Mouse (Mus musculus): ENCODE data around the gene Zc3h4.
A peak's percentile ranks its signal among the peaks of the same experiment; 100 is the strongest.

Zc3h4 gene

GRCm38 (mm10) chr7:16406978-16407377 lies 6.3 kb downstream of the Zc3h4 start:
- H3K36me3 ChIP-seq (ENCODE audit: control insufficient read depth, insufficient read depth, low read length, poor library complexity, severe bottlenecking), result peaks cover 2% of the 10 kb centered on the region; the same call in 1 of the 2 replicates
- no peak for DNase-seq (ENCODE audit: low read depth, low spot score)
- no peaks in the 10 kb centered on the region for H3K27me3 ChIP-seq (ENCODE audit: control insufficient read depth, insufficient read depth, low read length, poor library complexity, severe bottlenecking)

- H3K27me3 ChIP-seq (ENCODE audit: control insufficient read depth, insufficient read depth, low read length, poor library complexity, severe bottlenecking), result no peaks in the 10 kb centered on the region
- DNase-seq (ENCODE audit: low read depth, low spot score), result no peak
- no peaks in the 10 kb centered on the region for H3K36me3 ChIP-seq (ENCODE audit: control insufficient read depth, insufficient read depth, low read length, poor library complexity, severe bottlenecking)
Measured at GRCm38 (mm10) chr7:16411100-16411499, 10.4 kb downstream of the Zc3h4 start.

GRCm38 (mm10) chr7:16412220-16412896 lies 11.6 kb downstream of the Zc3h4 start:
- no peak for DNase-seq (ENCODE audit: low read depth, low spot score)
- H3K36me3 ChIP-seq (ENCODE audit: control insufficient read depth, insufficient read depth, low read length, poor library complexity, severe bottlenecking), result no peaks in the 10 kb centered on the region

GRCm38 (mm10) chr7:16412930-16413329 lies 12.2 kb downstream of the Zc3h4 start:
- DNase-seq (ENCODE audit: low read depth, low spot score), result no peak
- H3K36me3 ChIP-seq (ENCODE audit: control insufficient read depth, insufficient read depth, low read length, poor library complexity, severe bottlenecking), result no peaks in the 10 kb centered on the region

More at GRCm38 (mm10) chr7:16412220-16412896, 11.6 kb downstream of the Zc3h4 start:
- H3K27me3 ChIP-seq (ENCODE audit: control insufficient read depth, insufficient read depth, low read length, poor library complexity, severe bottlenecking), result no peaks in the 10 kb centered on the region

GRCm38 (mm10) chr7:16415426-16415825 lies 14.7 kb downstream of the Zc3h4 start:
- peaks cover 4% of the 10 kb centered on the region for H3K36me3 ChIP-seq (ENCODE audit: control insufficient read depth, insufficient read depth, low read length, poor library complexity, severe bottlenecking)
- no peak for DNase-seq (ENCODE audit: low read depth, low spot score)
- H3K27me3 ChIP-seq (ENCODE audit: control insufficient read depth, insufficient read depth, low read length, poor library complexity, severe bottlenecking), result no peaks in the 10 kb centered on the region

More at GRCm38 (mm10) chr7:16412930-16413329, 12.2 kb downstream of the Zc3h4 start:
- H3K27me3 ChIP-seq (ENCODE audit: control insufficient read depth, insufficient read depth, low read length, poor library complexity, severe bottlenecking), result no peaks in the 10 kb centered on the region

GRCm38 (mm10) chr7:16417141-16417771 lies 16.5 kb downstream of the Zc3h4 start:
- peaks cover 8% of the 10 kb centered on the region for H3K36me3 ChIP-seq (ENCODE audit: control insufficient read depth, insufficient read depth, low read length, poor library complexity, severe bottlenecking)
- no peaks in the 10 kb centered on the region for H3K27me3 ChIP-seq (ENCODE audit: control insufficient read depth, insufficient read depth, low read length, poor library complexity, severe bottlenecking)
- no peak for DNase-seq (ENCODE audit: low read depth, low spot score)

- no peaks in the 10 kb centered on the region for H3K27me3 ChIP-seq (ENCODE audit: control insufficient read depth, insufficient read depth, low read length, poor library complexity, severe bottlenecking)
Measured at GRCm38 (mm10) chr7:16418713-16419112, 18.0 kb downstream of the Zc3h4 start.

GRCm38 (mm10) chr7:16420493-16421118 lies 19.9 kb downstream of the Zc3h4 start:
- DNase-seq (ENCODE audit: low read depth, low spot score), result no peak
- Histone ChIP-seq H3K27me3 (ENCODE audit: control insufficient read depth, insufficient read depth, low read length, poor library complexity, severe bottlenecking) (no peaks in the 10 kb centered on the region), H3K36me3 (ENCODE audit: control insufficient read depth, insufficient read depth, low read length, poor library complexity, severe bottlenecking) (peaks cover 14% of the 10 kb centered on the region)

More at GRCm38 (mm10) chr7:16418713-16419112, 18.0 kb downstream of the Zc3h4 start:
- DNase-seq (ENCODE audit: low read depth, low spot score), result no peak
- peaks cover 10% of the 10 kb centered on the region for H3K36me3 ChIP-seq (ENCODE audit: control insufficient read depth, insufficient read depth, low read length, poor library complexity, severe bottlenecking)

- peaks cover 14% of the 10 kb centered on the region for H3K36me3 ChIP-seq (ENCODE audit: control insufficient read depth, insufficient read depth, low read length, poor library complexity, severe bottlenecking)
- no peak for DNase-seq (ENCODE audit: low read depth, low spot score)
- H3K27me3 ChIP-seq (ENCODE audit: control insufficient read depth, insufficient read depth, low read length, poor library complexity, severe bottlenecking), result no peaks in the 10 kb centered on the region
Measured at GRCm38 (mm10) chr7:16422222-16422856, 21.6 kb downstream of the Zc3h4 start.

GRCm38 (mm10) chr7:16423731-16424130 lies 23.0 kb downstream of the Zc3h4 start:
- Histone ChIP-seq H3K27me3 (ENCODE audit: control insufficient read depth, insufficient read depth, low read length, poor library complexity, severe bottlenecking) (no peaks in the 10 kb centered on the region), H3K36me3 (ENCODE audit: control insufficient read depth, insufficient read depth, low read length, poor library complexity, severe bottlenecking) (peaks cover 16% of the 10 kb centered on the region)
- no peak for DNase-seq (ENCODE audit: low read depth, low spot score)

- Histone ChIP-seq H3K36me3 (ENCODE audit: control insufficient read depth, insufficient read depth, low read length, poor library complexity, severe bottlenecking) (peaks cover 20% of the 10 kb centered on the region; the same call in 1 of the 2 replicates), H3K27me3 (ENCODE audit: control insufficient read depth, insufficient read depth, low read length, poor library complexity, severe bottlenecking) (no peaks in the 10 kb centered on the region)
- DNase-seq (ENCODE audit: low read depth, low spot score), result no peak
Measured at GRCm38 (mm10) chr7:16425721-16426120, 25.0 kb downstream of the Zc3h4 start.

- peak; percentile 80 for DNase-seq (ENCODE audit: low read depth, low spot score)
- H3K27me3 ChIP-seq (ENCODE audit: control insufficient read depth, insufficient read depth, low read length, poor library complexity, severe bottlenecking), result no peaks in the 10 kb centered on the region
- H3K36me3 ChIP-seq (ENCODE audit: control insufficient read depth, insufficient read depth, low read length, poor library complexity, severe bottlenecking), result peaks cover 19% of the 10 kb centered on the region; the same call in 1 of the 2 replicates
Measured at GRCm38 (mm10) chr7:16426129-16426729, 25.5 kb downstream of the Zc3h4 start.

- no peaks in the 10 kb centered on the region for H3K27me3 ChIP-seq (ENCODE audit: control insufficient read depth, insufficient read depth, low read length, poor library complexity, severe bottlenecking)
- no peak for DNase-seq (ENCODE audit: low read depth, low spot score)
- H3K36me3 ChIP-seq (ENCODE audit: control insufficient read depth, insufficient read depth, low read length, poor library complexity, severe bottlenecking), result peaks cover 15% of the 10 kb centered on the region
Measured at GRCm38 (mm10) chr7:16433352-16433971, 32.8 kb downstream of the Zc3h4 start.

GRCm38 (mm10) chr7:16435088-16435487 lies 34.4 kb downstream of the Zc3h4 start:
- Histone ChIP-seq H3K36me3 (ENCODE audit: control insufficient read depth, insufficient read depth, low read length, poor library complexity, severe bottlenecking) (peaks cover 8% of the 10 kb centered on the region), H3K27me3 (ENCODE audit: control insufficient read depth, insufficient read depth, low read length, poor library complexity, severe bottlenecking) (no peaks in the 10 kb centered on the region)
- no peak for DNase-seq (ENCODE audit: low read depth, low spot score)

Data from splenic B cell, adult 2 months (primary cell).